Mouse (Mus musculus) embryonic facial prominence, embryonic 14.5 days (tissue): ENCODE measurements around the gene Gm3047. TPM values are rescaled to one million over a fixed set of nuclear protein-coding genes. Genes with fewer than 3 reads are reported as not detected.
"Not testable (repeated sequence)": the region's sequence is repeated elsewhere in the genome, so short reads cannot be mapped to it uniquely, and the experiment has no call there.

ENCODE experiments used
- ATAC-seq: fragments of 200-750 bp; cut with Nextera tagmentation; 2 replicates; pipeline ENCODE4 v1.8.0; 2017; ENCODE audit warnings: low read depth, moderate number of reproducible peaks, moderate TSS enrichment
- DNase-seq: peaks from one replicate; pipeline ENCODE4 v3.0.0-alpha.2; 2015; ENCODE audit warnings: low spot score
- H3K27ac ChIP-seq: fragments of 300-500 bp; sonication (generic); replicated peaks from 2 replicates; pipeline ENCODE4 v1.5.1; 2014; ENCODE audit warnings: low read depth, mild to moderate bottlenecking, low read length, moderate library complexity
- H3K27me3 ChIP-seq: fragments of 300-500 bp; sonication (generic); replicated peaks from 2 replicates; pipeline ENCODE4 v1.6.1; 2014; ENCODE audit warnings: low read length; ENCODE audit not compliant: control insufficient read depth, insufficient read depth
- H3K36me3 ChIP-seq: fragments of 300-500 bp; sonication (generic); 2 replicates; pipeline ENCODE4 v1.6.1; 2014; ENCODE audit warnings: low read length, mixed read lengths; ENCODE audit not compliant: control insufficient read depth, insufficient read depth
- H3K4me1 ChIP-seq: fragments of 300-500 bp; sonication (generic); 2 replicates; pipeline ENCODE4 v1.6.1; 2014; ENCODE audit warnings: antibody characterized with exemption, low read length; ENCODE audit not compliant: control insufficient read depth, insufficient read depth
- H3K4me2 ChIP-seq: fragments of 300-500 bp; sonication (generic); 2 replicates; pipeline ENCODE4 v1.6.1; 2014; ENCODE audit warnings: low read depth, mild to moderate bottlenecking, low read length, moderate library complexity, mixed read lengths
- H3K4me3 ChIP-seq: fragments of 300-500 bp; sonication (generic); 2 replicates; pipeline ENCODE4 v1.5.1; 2014; ENCODE audit warnings: low read depth, mild to moderate bottlenecking, low read length
- H3K9ac ChIP-seq: fragments of 300-500 bp; sonication (generic); 2 replicates; pipeline ENCODE4 v1.6.1; 2014; ENCODE audit warnings: low read depth, mild to moderate bottlenecking, low read length, moderate library complexity, mixed read lengths
- H3K9me3 ChIP-seq: fragments of 300-500 bp; sonication (generic); 2 replicates; pipeline ENCODE4 v1.6.1; 2016; ENCODE audit warnings: low read length; ENCODE audit not compliant: control insufficient read depth
- WGBS: fragments of 180-500 bp; shearing (Covaris S2); extraction: QIAGEN DNeasy Blood & Tissue Kit; methylation state at CpG from one replicate; pipeline ENCODE4 v1.1.7; 2014; 5-methylcytosine and 5-hydroxymethylcytosine counted together
- polyA plus RNA-seq: library from polyadenylated mRNA; unstranded; fragments of >200 nt; fragmentation: Nextera tagmentation; extraction: Ambion mirVana; gene quantifications from 2 replicates; pipeline ENCODE4 v1.2.1, GENCODE M21; 2014

Gm3047 gene
- not detected in 2 replicates for polyA plus RNA-seq

- not testable (repeated sequence) for H3K27me3 ChIP-seq, H3K4me2 ChIP-seq, H3K27ac ChIP-seq, ATAC-seq, H3K9me3 ChIP-seq, H3K4me1 ChIP-seq, H3K9ac ChIP-seq, H3K4me3 ChIP-seq, DNase-seq, H3K36me3 ChIP-seq
- WGBS: no CpG with 5 or more reads among the region's 2 CpGs
These were observed at the start of gene Gm3047 for GRCm38 (mm10) chr14:4555105-4555504. TSS of gene Gm3047 (plus strand) at chr14:4555405.

Other genes starting within 250 kb of the Gm3047 start
- gene Gm3149, start 238.1 kb upstream of the Gm3047 start, polyA plus RNA-seq: not detected in 2 replicates
- 0.11 TPM in 1 of 2 replicates, not detected in the other for gene 2610042L04Rik, start 220.6 kb upstream of the Gm3047 start, polyA plus RNA-seq
- gene Gm3159, start 157.9 kb upstream of the Gm3047 start, polyA plus RNA-seq: not detected in 2 replicates
- 0.22 and 0.50 TPM in 2 replicates for gene Gm3164, start 140.0 kb upstream of the Gm3047 start, polyA plus RNA-seq
- not detected in 2 replicates for gene Gm3173, start 124.4 kb upstream of the Gm3047 start, polyA plus RNA-seq
- not detected in 2 replicates for gene Gm3182, start 73.7 kb upstream of the Gm3047 start, polyA plus RNA-seq
- gene Gm8159, start 76.9 kb downstream of the Gm3047 start, polyA plus RNA-seq: not detected in 2 replicates
- gene Gm3239, start 108.8 kb downstream of the Gm3047 start, polyA plus RNA-seq: not detected in 2 replicates
- not detected in 2 replicates for gene Gm7876, start 153.8 kb downstream of the Gm3047 start, polyA plus RNA-seq
- gene Gm3252, start 171.4 kb downstream of the Gm3047 start, polyA plus RNA-seq: 0.16 and 0.18 TPM in 2 replicates
- not detected in 2 replicates for gene Gm9602, start 220.9 kb downstream of the Gm3047 start, polyA plus RNA-seq